Mouse (Mus musculus) frontal cortex, adult (tissue): ENCODE measurements around the gene Ece1.

Source experiments
- ATAC-seq: cut with Nextera tagmentation; 2 replicates; pipeline ENCODE4 v1.9.2; 2017; ENCODE audit warnings: mild to moderate bottlenecking, moderate library complexity, mixed read lengths; ENCODE audit not compliant: low TSS enrichment

Ece1 gene

DNA sequence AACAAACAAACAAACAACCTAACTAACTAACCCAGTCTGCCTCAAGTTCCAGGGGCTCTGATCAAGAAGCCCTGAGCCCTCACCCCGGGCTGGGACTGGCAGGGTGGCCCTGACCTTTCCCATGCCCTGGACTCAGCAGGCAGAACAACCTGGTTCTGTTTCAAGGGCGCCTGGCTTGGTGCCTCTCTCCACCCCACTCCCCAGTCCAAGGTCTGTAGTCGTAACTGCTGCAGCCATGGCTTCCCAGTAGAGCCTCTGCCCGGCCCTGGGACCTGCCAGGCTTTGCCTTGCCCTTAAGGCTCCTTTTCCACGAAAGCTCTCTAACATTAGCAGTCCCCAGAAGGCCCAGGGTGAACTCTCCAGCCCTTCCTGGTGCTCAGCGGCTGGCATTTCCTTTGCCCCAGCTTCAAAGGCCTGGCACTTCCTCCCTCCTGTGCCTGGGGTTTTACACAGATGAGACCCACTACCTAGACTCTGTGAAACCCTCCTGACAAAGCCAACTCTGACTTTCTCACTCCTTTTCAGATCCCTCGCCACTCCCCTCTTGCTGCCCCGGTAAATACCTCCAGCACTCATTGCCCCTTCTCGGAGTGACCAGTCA lies 6.2 kb upstream of the Ece1 start:
- ATAC-seq, result no peak

- ATAC-seq, result no peak
Observed at GRCm38 (mm10) chr4:137857116-137857515, 4.9 kb upstream of the Ece1 start.

- no peak for ATAC-seq
Observed at GRCm38 (mm10) chr4:137858371-137858770, 3.7 kb upstream of the Ece1 start.

- ATAC-seq, result peak; percentile 3; the same call in 1 of the 2 replicates
Observed at GRCm38 (mm10) chr4:137861461-137862011, 501 bp upstream of the Ece1 start.

- no peak for ATAC-seq
Observed at GRCm38 (mm10) chr4:137862516-137863240, 641 bp downstream of the Ece1 start.

- no peak for ATAC-seq
Observed at GRCm38 (mm10) chr4:137864031-137864430, 2.0 kb downstream of the Ece1 start.

DNA sequence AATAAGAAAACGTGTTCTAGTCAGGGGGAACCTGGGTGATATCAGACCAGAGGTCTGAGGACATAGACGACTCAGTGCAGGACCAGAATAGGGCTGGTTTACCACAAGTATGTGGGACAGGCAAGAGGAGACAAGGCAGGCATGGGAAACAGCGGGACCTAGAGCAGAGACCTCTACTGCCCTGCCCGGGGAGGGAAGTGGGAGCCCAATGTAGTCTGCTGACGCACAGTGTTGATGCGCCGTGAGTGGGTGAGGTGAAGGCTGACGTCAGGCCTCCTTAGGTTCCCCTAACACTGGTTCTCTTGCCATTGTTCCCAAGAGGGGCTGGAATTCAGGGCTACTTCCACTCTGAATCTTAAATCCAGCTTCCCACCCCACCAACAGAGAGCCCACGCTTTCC lies 2.7 kb downstream of the Ece1 start:
- peak; percentile 69 for ATAC-seq

GRCm38 (mm10) chr4:137865221-137865641 lies 3.2 kb downstream of the Ece1 start:
- peak; percentile 58 for ATAC-seq

DNA sequence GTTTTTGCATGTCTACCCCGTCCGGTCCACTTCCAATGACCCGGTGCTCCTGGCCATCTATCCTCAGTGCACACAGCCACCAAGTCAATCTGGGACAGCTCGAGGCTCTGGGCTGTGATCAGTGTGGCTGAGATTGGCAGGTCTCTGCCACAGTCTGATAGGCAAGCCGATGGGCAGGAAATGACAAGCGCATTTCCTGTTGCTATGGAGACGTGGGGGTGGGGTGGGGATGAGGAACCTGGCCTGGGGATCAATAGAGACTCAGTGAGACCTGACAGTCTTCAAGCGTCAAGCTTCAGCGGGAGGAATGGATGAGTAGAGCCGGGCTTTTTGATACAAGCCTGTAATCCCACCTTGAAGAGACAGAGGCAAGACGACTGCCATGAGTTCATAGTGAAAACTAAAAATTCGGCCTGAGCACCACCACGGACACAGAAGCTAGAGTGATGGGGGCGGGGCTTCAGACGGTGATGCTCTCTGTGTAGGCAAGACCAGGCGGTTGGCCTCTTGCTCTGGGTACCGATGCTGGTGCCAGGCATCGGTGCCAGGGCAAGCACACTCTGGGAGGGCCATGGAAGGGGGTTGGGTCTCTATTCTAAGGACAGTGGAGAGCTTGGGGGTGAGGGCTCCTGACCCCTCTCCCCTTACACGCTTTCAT lies 4.3 kb downstream of the Ece1 start:
- no peak for ATAC-seq

GRCm38 (mm10) chr4:137867225-137867624 lies 5.2 kb downstream of the Ece1 start:
- no peak for ATAC-seq

DNA sequence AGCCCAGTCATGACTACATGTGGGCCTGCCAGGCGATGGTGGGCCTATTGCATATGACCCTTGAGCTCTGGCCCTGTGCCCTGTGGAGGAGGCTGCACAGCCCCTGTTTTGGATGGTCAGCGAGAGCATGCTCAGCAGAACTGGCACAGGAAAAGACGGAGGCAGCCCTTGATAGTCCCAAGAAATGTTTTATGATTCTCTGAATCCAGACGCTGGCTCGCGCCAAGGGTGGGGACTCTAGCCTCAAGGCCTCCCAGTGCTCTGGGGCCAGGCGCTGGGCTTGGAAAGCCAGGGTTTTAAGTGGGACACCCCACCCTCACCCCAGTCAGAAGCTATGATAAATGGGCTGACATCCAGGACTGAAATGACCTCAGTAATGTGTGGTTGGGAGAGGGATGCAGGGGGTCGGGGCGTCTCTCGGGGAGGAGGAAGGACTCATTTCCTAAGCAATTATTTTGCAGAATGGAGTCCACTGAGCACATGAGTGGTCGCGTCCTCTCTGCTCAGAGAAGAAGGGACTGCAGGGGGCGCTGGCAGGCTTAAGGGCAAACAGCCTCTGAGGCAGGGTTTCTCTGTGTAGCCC lies 5.7 kb downstream of the Ece1 start:
- ATAC-seq, result no peak

GRCm38 (mm10) chr4:137869667-137870274 lies 7.7 kb downstream of the Ece1 start:
- ATAC-seq, result no peak

DNA sequence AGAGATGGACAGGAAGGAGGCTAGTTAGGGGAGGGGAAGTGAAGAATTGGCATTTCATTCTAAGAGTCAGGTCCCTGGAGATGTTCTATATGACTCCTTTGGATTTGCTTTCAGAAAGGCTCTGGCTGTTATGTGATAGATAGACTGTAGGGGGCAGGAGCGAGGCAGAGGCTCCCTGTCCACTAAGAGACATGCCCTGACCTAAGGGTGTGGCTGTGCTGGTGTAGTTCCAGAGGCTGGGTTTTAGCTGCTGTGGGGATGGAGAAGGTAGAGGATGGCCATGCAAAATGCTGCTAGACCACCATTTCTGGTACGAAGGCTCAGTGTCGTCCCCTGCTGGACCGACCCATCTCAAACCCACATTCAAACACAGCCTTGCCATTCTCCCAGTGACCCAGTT lies 8.9 kb downstream of the Ece1 start:
- no peak for ATAC-seq

DNA sequence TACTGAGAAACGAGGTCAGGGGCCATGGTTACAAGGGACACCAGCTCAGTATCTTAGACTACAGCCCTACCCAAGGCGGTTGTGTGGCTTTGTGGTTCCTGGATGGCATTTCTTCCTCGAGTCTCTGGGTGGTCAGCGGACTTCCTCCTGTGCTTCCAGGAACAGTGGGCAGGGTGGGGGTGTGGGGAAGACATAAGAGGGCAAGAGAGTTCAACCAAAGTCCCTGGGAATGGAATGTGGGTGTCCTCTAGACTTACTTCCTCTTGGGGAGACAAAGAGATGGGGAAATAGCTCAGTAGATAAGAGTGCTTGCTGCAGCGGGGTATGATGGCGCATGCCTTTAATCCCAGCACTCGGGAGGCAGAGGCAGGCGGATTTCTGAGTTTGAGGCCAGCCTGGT lies 9.4 kb downstream of the Ece1 start:
- no peak for ATAC-seq

GRCm38 (mm10) chr4:137874337-137874736 lies 12.3 kb downstream of the Ece1 start:
- ATAC-seq, result no peak

GRCm38 (mm10) chr4:137874826-137875225 lies 12.8 kb downstream of the Ece1 start:
- no peak for ATAC-seq

DNA sequence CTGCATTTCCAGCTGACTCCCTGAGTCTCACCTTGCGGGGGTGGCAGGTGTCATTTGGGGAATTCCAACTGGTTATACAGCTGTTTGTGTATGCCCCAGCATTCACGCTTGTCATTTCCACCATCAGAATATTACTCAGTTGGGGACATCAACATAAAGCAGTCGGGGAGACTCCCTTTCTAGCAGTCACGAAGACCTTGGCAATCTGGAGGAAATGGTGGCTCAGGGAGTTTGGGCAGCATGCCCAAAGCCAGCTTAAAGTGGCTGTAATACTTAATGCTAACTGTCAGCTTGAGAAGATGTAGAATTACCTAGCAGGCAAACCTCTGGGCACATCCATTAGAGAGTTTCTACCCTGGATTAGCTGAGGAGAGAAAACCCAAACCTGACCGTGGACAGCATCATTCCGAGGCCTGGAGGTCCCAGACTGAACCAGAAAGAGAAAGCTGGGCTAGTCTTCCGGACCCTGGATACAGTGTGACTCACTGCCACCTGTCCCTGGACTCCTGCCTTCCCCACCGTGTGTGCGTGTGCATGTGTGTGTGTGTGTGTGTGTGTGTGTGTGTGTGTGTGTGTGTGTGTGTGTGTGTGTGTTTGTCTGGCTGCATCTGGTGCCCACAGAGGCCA lies 13.5 kb downstream of the Ece1 start:
- ATAC-seq, result no peak

DNA sequence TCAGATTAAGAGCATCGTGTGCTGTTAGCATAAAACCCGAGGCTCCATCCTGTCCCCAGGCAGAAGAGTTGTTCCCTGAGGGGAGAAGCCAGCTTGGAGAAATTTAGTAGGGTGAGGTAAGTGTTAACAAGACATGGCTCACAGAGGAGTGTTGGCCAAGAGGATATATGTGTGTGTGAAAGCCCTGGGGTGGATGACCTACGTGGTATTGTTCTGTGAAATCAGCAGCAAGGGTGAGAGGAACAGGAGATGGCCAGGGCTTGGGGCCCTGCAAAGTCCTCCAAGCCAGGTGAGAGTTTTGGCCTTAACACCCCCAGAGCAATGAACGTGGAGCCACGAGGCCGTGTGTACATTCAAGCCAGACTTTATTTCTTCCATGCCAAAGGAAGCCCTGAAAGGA lies 14.8 kb downstream of the Ece1 start:
- no peak for ATAC-seq

GRCm38 (mm10) chr4:137877432-137877881 lies 15.4 kb downstream of the Ece1 start:
- ATAC-seq, result no peak

GRCm38 (mm10) chr4:137879383-137880156 lies 17.5 kb downstream of the Ece1 start:
- no peak for ATAC-seq

DNA sequence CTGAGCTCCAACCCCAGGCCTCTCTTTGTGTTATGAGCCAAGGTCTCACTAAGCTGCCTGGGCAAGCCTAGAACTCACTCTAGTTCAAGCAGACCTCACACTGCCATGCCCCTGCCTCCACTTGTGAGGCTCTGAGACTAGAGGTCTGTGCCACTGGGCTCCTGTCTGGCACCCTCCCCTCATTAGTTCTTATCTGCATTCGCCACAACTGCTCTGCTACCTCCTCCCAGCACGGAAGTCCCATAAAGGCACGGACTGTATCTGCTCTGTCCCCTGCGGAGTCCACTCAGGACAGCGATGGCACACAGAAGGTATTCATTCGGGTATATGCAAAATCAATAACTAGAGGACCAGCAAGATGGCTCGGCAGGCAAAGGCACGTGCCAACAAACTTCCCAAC lies 19.4 kb downstream of the Ece1 start:
- no peak for ATAC-seq
